Mouse (Mus musculus): Measurements from ENCODE around the gene Gsap. TPM values are rescaled to one million over a fixed set of nuclear protein-coding genes. Genes with fewer than 3 reads are reported as not detected.

Gene Gsap
- polyA plus RNA-seq, 1 experiment from 2014 or later, result 1.8 TPM

GRCm38 (mm10) chr5:21168689-21169345 is 17.2 kb upstream of the Gsap start:
- TF ChIP-seq CTCF (IDR thresholded peaks at IDR 0.05; ENCODE audit: low read depth), result no peak
- Histone ChIP-seq H3K9me3 (replicated peaks; ENCODE audit: low read length) (no peaks in the 10 kb centered on the region), H3K36me3 (ENCODE audit: insufficient read depth, low read length) (no peaks in the 10 kb centered on the region), H3K9ac (ENCODE audit: low read depth, low read length) (no peak overlapping the region), H3K4me3 (replicated peaks; ENCODE audit: low read depth, low read length) (no peak overlapping the region), H3K4me2 (ENCODE audit: low read length) (no peak overlapping the region), H3K4me1 (replicated peaks; ENCODE audit: insufficient read depth, low read length) (peaks cover 6% of the 10 kb centered on the region; the same call in 1 of the 2 replicates), H3K27ac (no peak overlapping the region), H3K27me3 (ENCODE audit: insufficient read depth, low read length) (no peaks in the 10 kb centered on the region)
- DNase-seq (ENCODE audit: low spot score) (peak; percentile 65), ATAC-seq (replicated peaks; ENCODE audit: low FRiP score, low read depth) (no peak)
- 66% methylated on average over 8 of the region's 8 CpGs for WGBS

GRCm38 (mm10) chr5:21169346-21169745 is 16.7 kb upstream of the Gsap start:
- H3K4me1 ChIP-seq (replicated peaks; ENCODE audit: insufficient read depth, low read length), result peaks cover 6% of the 10 kb centered on the region; the same call in 1 of the 2 replicates
- no peak overlapping the region for H3K27ac ChIP-seq
- H3K4me2 ChIP-seq (ENCODE audit: low read length), result no peak overlapping the region
- H3K36me3 ChIP-seq (ENCODE audit: insufficient read depth, low read length), result no peaks in the 10 kb centered on the region
- no peaks in the 10 kb centered on the region for H3K27me3 ChIP-seq (ENCODE audit: insufficient read depth, low read length)
- ATAC-seq (replicated peaks; ENCODE audit: low FRiP score, low read depth), result no peak
- no peak overlapping the region for H3K9ac ChIP-seq (ENCODE audit: low read depth, low read length)
- no peak overlapping the region for H3K4me3 ChIP-seq (replicated peaks; ENCODE audit: low read depth, low read length)
- TF ChIP-seq CTCF (IDR thresholded peaks at IDR 0.05; ENCODE audit: low read depth), result no peak
- WGBS, result 66% methylated on average over 3 of the region's 3 CpGs
- DNase-seq (ENCODE audit: low spot score), result no peak
- no peaks in the 10 kb centered on the region for H3K9me3 ChIP-seq (replicated peaks; ENCODE audit: low read length)

DNA sequence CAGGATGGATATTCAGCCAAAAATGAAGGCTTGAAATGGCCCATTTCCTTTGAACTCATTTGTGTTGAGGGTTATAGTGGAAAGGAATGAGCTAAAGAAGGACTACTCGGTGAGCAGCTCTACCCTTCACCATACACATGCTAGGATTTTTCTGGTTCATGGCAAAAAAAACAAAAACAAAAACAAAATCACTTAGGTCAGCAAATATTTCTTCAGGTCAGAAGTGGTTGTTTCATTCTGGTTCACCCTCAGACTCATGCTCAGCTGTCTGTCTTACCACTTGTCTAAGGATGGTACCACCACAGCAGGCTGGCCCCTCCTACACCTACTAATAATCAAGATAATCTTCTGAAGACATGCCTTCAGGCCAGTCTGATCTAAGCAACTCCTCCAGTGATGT is 16.2 kb upstream of the Gsap start:
- no peaks in the 10 kb centered on the region for H3K9me3 ChIP-seq (replicated peaks; ENCODE audit: low read length)
- no peak overlapping the region for H3K27ac ChIP-seq
- H3K9ac ChIP-seq (ENCODE audit: low read depth, low read length), result no peak overlapping the region
- no peaks in the 10 kb centered on the region for H3K27me3 ChIP-seq (ENCODE audit: insufficient read depth, low read length)
- H3K36me3 ChIP-seq (ENCODE audit: insufficient read depth, low read length), result no peaks in the 10 kb centered on the region
- peaks cover 6% of the 10 kb centered on the region; the same call in 1 of the 2 replicates for H3K4me1 ChIP-seq (replicated peaks; ENCODE audit: insufficient read depth, low read length)
- TF ChIP-seq CTCF (IDR thresholded peaks at IDR 0.05; ENCODE audit: low read depth), result no peak
- no peak overlapping the region for H3K4me2 ChIP-seq (ENCODE audit: low read length)
- DNase-seq (ENCODE audit: low spot score) (no peak), ATAC-seq (replicated peaks; ENCODE audit: low FRiP score, low read depth) (no peak)
- WGBS, result 84% methylated on average over 1 of the region's 1 CpGs
- H3K4me3 ChIP-seq (replicated peaks; ENCODE audit: low read depth, low read length), result no peak overlapping the region

DNA sequence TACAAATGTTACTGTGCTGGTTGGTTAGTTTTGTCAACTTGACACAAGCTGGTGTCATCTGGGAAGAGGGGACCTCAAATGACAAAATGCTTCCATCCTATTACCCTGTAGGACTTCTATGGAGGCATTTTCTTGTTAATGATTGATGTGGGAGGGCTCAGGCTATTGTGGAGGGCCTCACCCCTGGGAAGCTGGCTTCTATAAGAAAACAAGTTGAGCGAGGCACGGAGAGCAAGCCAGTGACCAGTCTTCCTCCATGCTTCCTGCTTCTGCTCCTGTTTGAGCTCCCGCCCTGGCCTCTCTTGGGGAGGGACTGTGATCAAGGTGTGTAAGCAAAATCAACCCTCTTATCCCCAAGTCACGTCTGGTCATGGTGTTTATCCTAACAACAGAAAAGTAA is 15.6 kb upstream of the Gsap start:
- no peak for TF ChIP-seq CTCF (IDR thresholded peaks at IDR 0.05; ENCODE audit: low read depth)
- Histone ChIP-seq H3K4me2 (ENCODE audit: low read length) (no peak overlapping the region), H3K9ac (ENCODE audit: low read depth, low read length) (no peak overlapping the region), H3K9me3 (replicated peaks; ENCODE audit: low read length) (no peaks in the 10 kb centered on the region), H3K4me1 (replicated peaks; ENCODE audit: insufficient read depth, low read length) (peaks cover 11% of the 10 kb centered on the region), H3K4me3 (replicated peaks; ENCODE audit: low read depth, low read length) (no peak overlapping the region), H3K36me3 (ENCODE audit: insufficient read depth, low read length) (no peaks in the 10 kb centered on the region), H3K27me3 (ENCODE audit: insufficient read depth, low read length) (no peaks in the 10 kb centered on the region), H3K27ac (no peak overlapping the region)
- WGBS, result 35% methylated on average over 4 of the region's 4 CpGs
- no peak for DNase-seq (ENCODE audit: low spot score)
- 0 out of 2 replicates have a peak, but pooled peaks have one; percentile 17 for ATAC-seq (replicated peaks; ENCODE audit: low FRiP score, low read depth)

GRCm38 (mm10) chr5:21170898-21171297 is 15.2 kb upstream of the Gsap start:
- Histone ChIP-seq H3K36me3 (ENCODE audit: insufficient read depth, low read length) (no peaks in the 10 kb centered on the region), H3K9ac (ENCODE audit: low read depth, low read length) (no peak overlapping the region), H3K4me3 (replicated peaks; ENCODE audit: low read depth, low read length) (no peak overlapping the region), H3K9me3 (replicated peaks; ENCODE audit: low read length) (no peaks in the 10 kb centered on the region), H3K27me3 (ENCODE audit: insufficient read depth, low read length) (no peaks in the 10 kb centered on the region), H3K4me1 (replicated peaks; ENCODE audit: insufficient read depth, low read length) (peaks cover 12% of the 10 kb centered on the region), H3K4me2 (ENCODE audit: low read length) (no peak overlapping the region), H3K27ac (peak overlapping the region; percentile 13; the same call in 1 of the 2 replicates)
- WGBS, result 51% methylated on average over 5 of the region's 5 CpGs
- TF ChIP-seq CTCF (IDR thresholded peaks at IDR 0.05; ENCODE audit: low read depth), result no peak
- no peak for DNase-seq (ENCODE audit: low spot score)
- ATAC-seq (replicated peaks; ENCODE audit: low FRiP score, low read depth), result no peak

- Histone ChIP-seq H3K4me3 (replicated peaks; ENCODE audit: low read depth, low read length) (no peak overlapping the region), H3K27me3 (ENCODE audit: insufficient read depth, low read length) (no peaks in the 10 kb centered on the region), H3K9me3 (replicated peaks; ENCODE audit: low read length) (no peaks in the 10 kb centered on the region), H3K27ac (peak overlapping the region; percentile 13; the same call in 1 of the 2 replicates), H3K9ac (ENCODE audit: low read depth, low read length) (no peak overlapping the region), H3K36me3 (ENCODE audit: insufficient read depth, low read length) (no peaks in the 10 kb centered on the region), H3K4me2 (ENCODE audit: low read length) (no peak overlapping the region), H3K4me1 (replicated peaks; ENCODE audit: insufficient read depth, low read length) (peaks cover 12% of the 10 kb centered on the region)
- 55% methylated on average over 6 of the region's 6 CpGs for WGBS
- DNase-seq (ENCODE audit: low spot score) (no peak), ATAC-seq (replicated peaks; ENCODE audit: low FRiP score, low read depth) (no peak)
- TF ChIP-seq CTCF (IDR thresholded peaks at IDR 0.05; ENCODE audit: low read depth), result no peak
These were observed 14.7 kb upstream of the Gsap start for GRCm38 (mm10) chr5:21171336-21171735.

Data from kidney, postnatal 0 days (tissue).